Mouse (Mus musculus) hindbrain, embryonic 11.5 days (tissue): ENCODE data around the gene Rhbdl1. TPM values are rescaled to one million over a fixed set of nuclear protein-coding genes. Genes with fewer than 3 reads are reported as not detected.

Experiments used
- ATAC-seq: fragments of 200-750 bp; cut with Nextera tagmentation; 2 replicates; pipeline ENCODE4 v1.8.0; 2017; ENCODE audit warnings: mild to moderate bottlenecking, moderate TSS enrichment, moderate library complexity; ENCODE audit not compliant: low FRiP score
- DNase-seq: peaks from one replicate; pipeline ENCODE4 v3.0.0-alpha.2; 2015; ENCODE audit warnings: low spot score
- H3K27ac ChIP-seq: fragments of 300-500 bp; sonication (generic); 2 replicates; pipeline ENCODE4 v1.5.1; 2014; ENCODE audit warnings: mild to moderate bottlenecking, low read depth, low read length
- H3K27me3 ChIP-seq: fragments of 300-500 bp; sonication (generic); 2 replicates; pipeline ENCODE4 v1.6.1; 2014; ENCODE audit warnings: mild to moderate bottlenecking, low read length, moderate library complexity, mixed read lengths; ENCODE audit not compliant: control insufficient read depth, insufficient read depth
- H3K36me3 ChIP-seq: fragments of 300-500 bp; sonication (generic); 2 replicates; pipeline ENCODE4 v1.6.1; 2014; ENCODE audit warnings: mild to moderate bottlenecking, low read length, moderate library complexity, mixed read lengths; ENCODE audit not compliant: control insufficient read depth, insufficient read depth
- H3K4me1 ChIP-seq: fragments of 300-500 bp; sonication (generic); replicated peaks from 2 replicates; pipeline ENCODE4 v1.6.1; 2014; ENCODE audit warnings: low read length, mixed read lengths; ENCODE audit not compliant: control insufficient read depth, insufficient read depth
- H3K4me2 ChIP-seq: fragments of 300-500 bp; sonication (generic); replicated peaks from 2 replicates; pipeline ENCODE4 v1.6.1; 2014; ENCODE audit warnings: mild to moderate bottlenecking, low read depth, low read length
- H3K4me3 ChIP-seq: fragments of 300-500 bp; sonication (generic); 2 replicates; pipeline ENCODE4 v1.5.1; 2014; ENCODE audit warnings: low read depth, low read length
- H3K9ac ChIP-seq: fragments of 300-500 bp; sonication (generic); 2 replicates; pipeline ENCODE4 v1.6.1; 2014; ENCODE audit warnings: low read depth, low read length
- H3K9me3 ChIP-seq: fragments of 300-500 bp; sonication (generic); 2 replicates; pipeline ENCODE4 v1.6.1; 2016; ENCODE audit warnings: low read length; ENCODE audit not compliant: control insufficient read depth
- WGBS: fragments of 180-500 bp; shearing (Covaris S2); extraction: QIAGEN DNeasy Blood & Tissue Kit; methylation state at CpG from one replicate; pipeline ENCODE4 v1.1.7; 2014; 5-methylcytosine and 5-hydroxymethylcytosine counted together
- polyA plus RNA-seq: library from polyadenylated mRNA; unstranded; fragments of >200 nt; fragmentation: Nextera tagmentation; extraction: Ambion mirVana; gene quantifications from 2 replicates; pipeline ENCODE4 v1.2.1, GENCODE M21; 2014

Rhbdl1 gene
- polyA plus RNA-seq, result 3.1 TPM in 2 replicates

GRCm38 (mm10) chr17:25837076-25837410 is at the start of gene Rhbdl1:
TSS of gene Rhbdl1 (minus strand) at chr17:25837295.
- no peaks in the 10 kb centered on the region for H3K27me3 ChIP-seq
- H3K4me3 ChIP-seq, result peak within 1 kb of the TSS; percentile 31
- H3K9ac ChIP-seq, result peak within 1 kb of the TSS; percentile 68
- 3% methylated on average over 24 of the region's 29 CpGs for WGBS
- H3K36me3 ChIP-seq, result peaks cover 26% of the 10 kb centered on the region
- H3K4me1 ChIP-seq, result peaks cover 29% of the 10 kb centered on the region
- peak; percentile 73 for DNase-seq
- H3K9me3 ChIP-seq, result no peaks in the 10 kb centered on the region
- peak within 1 kb of the TSS; percentile 76 for H3K4me2 ChIP-seq
- peak within 1 kb of the TSS; percentile 66 for H3K27ac ChIP-seq
- ATAC-seq, result 0 out of 2 replicates have a peak, but pooled peaks have one; percentile 8

GRCm38 (mm10) chr17:25886806-25887205 is 49.7 kb upstream of the Rhbdl1 start:
- H3K9me3 ChIP-seq, result no peaks in the 10 kb centered on the region
- H3K4me1 ChIP-seq, result peaks cover 3% of the 10 kb centered on the region
- H3K4me3 ChIP-seq, result no peak overlapping the region
- H3K4me2 ChIP-seq, result no peak overlapping the region
- no peaks in the 10 kb centered on the region for H3K27me3 ChIP-seq
- no peaks in the 10 kb centered on the region for H3K36me3 ChIP-seq
- ATAC-seq (no peak), DNase-seq (no peak)
- no peak overlapping the region for H3K27ac ChIP-seq
- no peak overlapping the region for H3K9ac ChIP-seq

DNA sequence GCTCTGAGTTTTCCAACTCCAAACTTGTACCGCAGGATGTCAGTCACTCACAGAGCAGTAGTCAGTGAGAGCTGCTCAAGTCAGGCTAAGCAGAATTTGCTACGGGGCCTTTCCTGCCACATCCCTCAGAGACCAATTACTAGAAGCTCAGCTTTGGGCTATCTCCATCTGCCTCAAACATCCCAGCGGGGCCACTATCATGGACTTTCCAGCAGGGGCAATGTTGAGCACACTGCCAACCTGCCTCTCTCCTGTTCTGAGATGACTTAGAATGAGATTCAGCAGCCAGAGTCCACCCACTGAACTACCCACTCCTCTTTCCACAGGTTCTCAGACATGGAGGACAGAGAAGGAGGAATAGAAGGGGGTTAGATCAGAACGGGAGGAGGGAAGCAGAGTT is 48.5 kb upstream of the Rhbdl1 start:
- Histone ChIP-seq H3K4me3 (no peak overlapping the region), H3K27ac (no peak overlapping the region), H3K9me3 (no peaks in the 10 kb centered on the region), H3K4me1 (peaks cover 14% of the 10 kb centered on the region), H3K4me2 (no peak overlapping the region), H3K27me3 (no peaks in the 10 kb centered on the region), H3K9ac (no peak overlapping the region), H3K36me3 (no peaks in the 10 kb centered on the region)
- 60% methylated on average over 4 of the region's 4 CpGs for WGBS
- ATAC-seq (no peak), DNase-seq (no peak)

DNA sequence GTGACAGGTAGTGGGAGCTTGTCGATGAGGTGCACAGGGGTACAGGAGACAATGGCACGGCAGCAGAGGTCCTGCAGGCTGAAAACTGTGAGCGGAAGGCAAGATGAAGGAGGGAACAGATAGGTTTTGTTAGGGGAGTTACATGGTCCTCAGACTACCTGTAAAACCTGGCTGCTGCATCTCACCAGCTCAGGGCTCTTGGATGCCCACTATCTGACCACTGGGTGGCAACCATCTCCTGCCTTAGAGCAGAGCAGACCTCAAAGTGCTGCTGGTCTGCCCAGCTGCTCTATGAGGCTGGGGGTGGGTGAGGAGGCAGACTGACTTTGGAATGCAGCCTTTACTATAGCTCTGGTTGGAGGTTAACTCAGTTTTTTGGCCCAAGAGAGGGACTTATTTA is 46.7 kb upstream of the Rhbdl1 start:
- no peaks in the 10 kb centered on the region for H3K27me3 ChIP-seq
- H3K36me3 ChIP-seq, result no peaks in the 10 kb centered on the region
- peaks cover 17% of the 10 kb centered on the region for H3K4me1 ChIP-seq
- H3K4me3 ChIP-seq, result no peak overlapping the region
- 87% methylated on average over 3 of the region's 3 CpGs for WGBS
- ATAC-seq (no peak), DNase-seq (no peak)
- H3K9ac ChIP-seq, result no peak overlapping the region
- H3K4me2 ChIP-seq, result no peak overlapping the region
- no peaks in the 10 kb centered on the region for H3K9me3 ChIP-seq
- H3K27ac ChIP-seq, result no peak overlapping the region

DNA sequence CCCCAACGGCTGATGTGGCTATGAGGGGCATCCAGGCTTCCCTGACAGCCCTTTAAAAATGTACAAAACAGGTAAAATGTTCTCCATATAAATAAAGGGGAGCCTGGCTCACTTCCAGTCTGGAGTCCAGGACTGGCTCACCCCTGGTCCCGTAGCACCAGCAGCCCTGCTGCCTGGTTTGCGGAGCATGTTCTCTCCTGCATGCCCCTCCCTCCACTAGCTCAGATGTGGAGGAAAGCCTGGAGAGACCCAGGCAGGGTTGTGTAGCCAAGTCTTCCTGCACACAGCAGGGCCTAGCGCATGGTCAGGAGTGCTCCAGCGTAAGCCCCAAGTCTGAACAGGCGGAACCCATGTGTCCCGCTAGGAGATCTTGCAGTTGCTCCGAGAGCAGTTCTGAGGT is 46.2 kb upstream of the Rhbdl1 start:
- Histone ChIP-seq H3K27ac (no peak overlapping the region), H3K36me3 (no peaks in the 10 kb centered on the region)
- 82% methylated on average over 8 of the region's 8 CpGs for WGBS

DNA sequence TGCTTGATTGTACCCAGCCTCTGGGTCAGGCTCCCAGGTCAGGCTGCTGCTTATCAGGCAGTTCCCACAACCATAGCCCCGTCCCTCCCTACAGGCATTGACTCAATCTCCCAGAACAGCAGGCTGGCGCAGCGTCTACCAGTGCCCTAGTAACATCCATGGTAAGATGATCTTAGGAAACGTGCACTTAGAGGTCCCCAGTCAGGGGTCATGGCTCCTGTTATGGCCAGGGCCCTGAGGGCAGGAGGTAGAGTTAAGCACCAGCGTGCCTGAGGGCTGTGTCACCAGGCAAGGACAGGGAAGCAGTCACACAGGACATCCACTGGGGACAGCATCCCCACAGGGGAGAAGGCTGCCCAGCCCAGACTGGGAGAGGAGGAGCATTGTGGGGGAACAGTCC is 45.2 kb upstream of the Rhbdl1 start:
- Histone ChIP-seq H3K4me2 (no peak overlapping the region), H3K36me3 (no peaks in the 10 kb centered on the region), H3K4me1 (peaks cover 17% of the 10 kb centered on the region), H3K4me3 (no peak overlapping the region), H3K27me3 (no peaks in the 10 kb centered on the region), H3K9ac (no peak overlapping the region), H3K27ac (peak overlapping the region; percentile 89), H3K9me3 (no peaks in the 10 kb centered on the region)
- WGBS, result 24% methylated on average over 5 of the region's 5 CpGs
- ATAC-seq, result no peak
- no peak for DNase-seq

More for the DNA sequence above, 46.2 kb upstream of the Rhbdl1 start:
- no peak overlapping the region for H3K4me2 ChIP-seq
- peaks cover 17% of the 10 kb centered on the region for H3K4me1 ChIP-seq
- H3K9ac ChIP-seq, result no peak overlapping the region
- no peak overlapping the region for H3K4me3 ChIP-seq
- H3K27me3 ChIP-seq, result no peaks in the 10 kb centered on the region
- H3K9me3 ChIP-seq, result no peaks in the 10 kb centered on the region
- ATAC-seq, result no peak
- no peak for DNase-seq

DNA sequence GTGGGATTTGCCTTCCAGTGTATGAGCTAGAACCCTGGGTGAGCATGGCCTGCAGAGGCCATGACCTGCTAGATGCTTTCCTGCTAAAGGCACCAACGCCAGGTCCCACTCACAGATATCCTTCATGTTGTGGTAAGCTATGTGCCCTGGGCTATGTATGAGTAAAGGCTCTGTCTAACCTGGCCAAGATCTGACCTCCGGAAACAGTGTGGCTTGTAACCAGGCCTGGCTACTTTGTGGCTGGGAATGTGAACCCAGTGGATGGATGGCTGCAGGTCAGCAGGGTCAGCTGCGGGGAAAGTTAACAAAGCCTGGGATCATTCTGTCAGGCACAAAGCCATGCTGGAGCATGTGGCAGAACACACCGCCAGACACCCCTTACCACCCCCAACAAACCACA is 44.6 kb upstream of the Rhbdl1 start:
- DNase-seq, result no peak
- ATAC-seq, result no peak
- H3K27me3 ChIP-seq, result no peaks in the 10 kb centered on the region
- H3K36me3 ChIP-seq, result no peaks in the 10 kb centered on the region
- H3K9me3 ChIP-seq, result no peaks in the 10 kb centered on the region
- 11% methylated on average over 4 of the region's 4 CpGs for WGBS
- no peak overlapping the region for H3K4me3 ChIP-seq
- peaks cover 17% of the 10 kb centered on the region for H3K4me1 ChIP-seq
- H3K27ac ChIP-seq, result peak overlapping the region; percentile 89
- no peak overlapping the region for H3K4me2 ChIP-seq
- 0 out of 2 replicates have a peak overlapping the region, but pooled peaks have one; percentile 40 for H3K9ac ChIP-seq

GRCm38 (mm10) chr17:25880913-25881641 is 44.0 kb upstream of the Rhbdl1 start:
- H3K4me1 ChIP-seq, result peaks cover 21% of the 10 kb centered on the region
- H3K27ac ChIP-seq, result peak overlapping the region; percentile 89
- H3K9ac ChIP-seq, result peak overlapping the region; percentile 37
- WGBS, result 2% methylated on average over 5 of the region's 5 CpGs
- peak; percentile 72 for DNase-seq
- no peaks in the 10 kb centered on the region for H3K9me3 ChIP-seq
- H3K4me3 ChIP-seq, result no peak overlapping the region
- no peak for ATAC-seq
- H3K4me2 ChIP-seq, result no peak overlapping the region
- H3K36me3 ChIP-seq, result no peaks in the 10 kb centered on the region
- no peaks in the 10 kb centered on the region for H3K27me3 ChIP-seq

GRCm38 (mm10) chr17:25880196-25880910 is 43.3 kb upstream of the Rhbdl1 start, which contains the start of gene Wfikkn1:
TSS of gene Wfikkn1 (minus strand) at chr17:25880858.
- no peak within 1 kb of the TSS for H3K4me2 ChIP-seq
- peaks cover 21% of the 10 kb centered on the region for H3K4me1 ChIP-seq
- ATAC-seq, result no peak
- H3K27ac ChIP-seq, result peak within 1 kb of the TSS; percentile 89
- H3K36me3 ChIP-seq, result no peaks in the 10 kb centered on the region
- no peak within 1 kb of the TSS for H3K4me3 ChIP-seq
- WGBS, result 20% methylated on average over 5 of the region's 5 CpGs
- peak within 1 kb of the TSS; percentile 40 for H3K9ac ChIP-seq
- H3K9me3 ChIP-seq, result no peaks in the 10 kb centered on the region
- DNase-seq, result no peak
- H3K27me3 ChIP-seq, result no peaks in the 10 kb centered on the region
